Mouse (Mus musculus) brain, embryonic 14.5 days (tissue): ENCODE measurements at regions not wholly inside any gene's neighbourhood (a gene's known extent, or its start where the extent isn't known, plus 50 kb on each side); places are given as distances from the start of the nearest gene placed in this dataset.

Experiments
- DNase-seq: peaks from one replicate; pipeline ENCODE4 v3.0.0-alpha.2; 2011; ENCODE audit warnings: low read depth
- CTCF ChIP-seq: fragments of 200-500 bp; IDR thresholded peaks from 2 replicates; pipeline ENCODE4 v1.5.1; 2012; ENCODE audit warnings: inconsistent platforms, mild to moderate bottlenecking, moderate library complexity, borderline replicate concordance; ENCODE audit not compliant: insufficient read depth, insufficient read length; ENCODE audit errors: extremely low read depth
- POLR2A ChIP-seq: fragments of 200-500 bp; IDR thresholded peaks from 2 replicates; pipeline ENCODE4 v1.6.1; 2012; ENCODE audit warnings: mild to moderate bottlenecking, inconsistent platforms, borderline replicate concordance; ENCODE audit not compliant: poor library complexity, insufficient read depth, insufficient read length, severe bottlenecking; ENCODE audit errors: extremely low read depth

- DNase-seq, result peak; percentile 12
- TF ChIP-seq CTCF (no peak), POLR2A (no peak)
These were observed 619.6 kb downstream of the Pom121l12 start for GRCm38 (mm10) chr11:15218671-15219070.

- DNase-seq, result no peak
- TF ChIP-seq POLR2A (no peak), CTCF (no peak)
These were observed 622.8 kb downstream of the Pom121l12 start for GRCm38 (mm10) chr11:15221856-15222255.

- DNase-seq, result peak; percentile 2
- TF ChIP-seq POLR2A (no peak), CTCF (no peak)
These were observed 650.9 kb downstream of the Pom121l12 start for GRCm38 (mm10) chr11:15250022-15250421.

GRCm38 (mm10) chr11:15274043-15274773 is 675.1 kb downstream of the Pom121l12 start:
- no peak for DNase-seq
- TF ChIP-seq CTCF (no peak), POLR2A (no peak)

- no peak for DNase-seq
- TF ChIP-seq POLR2A (no peak), CTCF (no peak)
These were observed 709.4 kb downstream of the Pom121l12 start for GRCm38 (mm10) chr11:15308457-15308856.
